Mouse (Mus musculus) midbrain, embryonic 11.5 days (tissue): Measurements from ENCODE around the gene Jmy. TPM values are rescaled to one million over a fixed set of nuclear protein-coding genes. Genes with fewer than 3 reads are reported as not detected.

ENCODE experiments used
- polyA plus RNA-seq: library from polyadenylated mRNA; unstranded; fragments of >200 nt; fragmentation: Nextera tagmentation; extraction: Ambion mirVana; gene quantifications from 2 replicates; pipeline ENCODE4 v1.2.1, GENCODE M21; 2014

Jmy gene
- polyA plus RNA-seq, 1 experiment from 2014 or later: 3.5 TPM

Other genes with a start within 250 kb of the Jmy start
- gene Homer1, start 200.2 kb downstream of the Jmy start, polyA plus RNA-seq: 11.1 and 11.6 TPM in 2 replicates
- 0.10 TPM in 1 of 2 replicates, not detected in the other for gene Bhmt, start 138.2 kb upstream of the Jmy start, polyA plus RNA-seq
- gene Bhmt2, start 174.5 kb upstream of the Jmy start, polyA plus RNA-seq: 0.08 TPM in 1 of 2 replicates, not detected in the other
- 0.12 TPM in 1 of 2 replicates, not detected in the other for gene Dmgdh, start 174.6 kb upstream of the Jmy start, polyA plus RNA-seq